Mouse (Mus musculus) splenic B cell, adult 2 months (primary cell): ENCODE measurements around the gene Ankdd1b.

Source experiments
- DNase-seq: peaks from one replicate; pipeline ENCODE4 v3.0.0-alpha.2; 2011; ENCODE audit warnings: low read depth, low spot score
- H3K27me3 ChIP-seq: 2 replicates; pipeline ENCODE4 v1.6.1; 2012; ENCODE audit warnings: mild to moderate bottlenecking, low read length, moderate library complexity, mixed read lengths; ENCODE audit not compliant: control insufficient read depth, poor library complexity, insufficient read depth, severe bottlenecking
- H3K36me3 ChIP-seq: 2 replicates; pipeline ENCODE4 v1.6.1; 2012; ENCODE audit warnings: mild to moderate bottlenecking, low read length, moderate library complexity, mixed read lengths; ENCODE audit not compliant: control insufficient read depth, poor library complexity, insufficient read depth, severe bottlenecking

The Ankdd1b gene

GRCm38 (mm10) chr13:96470957-96471356, at the start of gene Ankdd1b:
Gene Ankdd1b, minus strand, starts transcription at chr13:96471198.
- H3K36me3 ChIP-seq: no peaks in the 10 kb centered on the region
- H3K27me3 ChIP-seq: no peaks in the 10 kb centered on the region
- no peak for DNase-seq

GRCm38 (mm10) chr13:96517335-96517734, 46.3 kb upstream of the Ankdd1b start:
- no peaks in the 10 kb centered on the region for H3K27me3 ChIP-seq
- no peak for DNase-seq
- peaks cover 2% of the 10 kb centered on the region; the same call in 1 of the 2 replicates for H3K36me3 ChIP-seq

GRCm38 (mm10) chr13:96516249-96516648, 45.3 kb upstream of the Ankdd1b start:
- DNase-seq: peak; percentile 56

GRCm38 (mm10) chr13:96514154-96514942, 43.4 kb upstream of the Ankdd1b start:
- Histone ChIP-seq H3K27me3 (no peaks in the 10 kb centered on the region), H3K36me3 (peaks cover 2% of the 10 kb centered on the region; the same call in 1 of the 2 replicates)
- no peak for DNase-seq

More at GRCm38 (mm10) chr13:96516249-96516648, 45.3 kb upstream of the Ankdd1b start:
- H3K36me3 ChIP-seq: peaks cover 2% of the 10 kb centered on the region; the same call in 1 of the 2 replicates
- no peaks in the 10 kb centered on the region for H3K27me3 ChIP-seq

GRCm38 (mm10) chr13:96511893-96512292, 40.9 kb upstream of the Ankdd1b start:
- no peak for DNase-seq
- Histone ChIP-seq H3K27me3 (no peaks in the 10 kb centered on the region), H3K36me3 (peaks cover 2% of the 10 kb centered on the region; the same call in 1 of the 2 replicates)

- no peak for DNase-seq
- Histone ChIP-seq H3K36me3 (peaks cover under 1% of the 10 kb centered on the region; the same call in 1 of the 2 replicates), H3K27me3 (no peaks in the 10 kb centered on the region)
These were observed 40.3 kb upstream of the Ankdd1b start for GRCm38 (mm10) chr13:96511262-96511661.

- Histone ChIP-seq H3K36me3 (no peaks in the 10 kb centered on the region), H3K27me3 (no peaks in the 10 kb centered on the region)
- DNase-seq: peak; percentile 59
These were observed 39.6 kb upstream of the Ankdd1b start for GRCm38 (mm10) chr13:96510635-96511034.

- DNase-seq: no peak
- H3K27me3 ChIP-seq: no peaks in the 10 kb centered on the region
- no peaks in the 10 kb centered on the region for H3K36me3 ChIP-seq
These were observed 36.5 kb upstream of the Ankdd1b start for GRCm38 (mm10) chr13:96507541-96507940.

GRCm38 (mm10) chr13:96506313-96506712, 35.3 kb upstream of the Ankdd1b start:
- H3K27me3 ChIP-seq: no peaks in the 10 kb centered on the region
- H3K36me3 ChIP-seq: 0 out of 2 replicates have a peak, but pooled peaks cover 2% of the 10 kb centered on the region
- DNase-seq: no peak

GRCm38 (mm10) chr13:96505661-96506060, 34.7 kb upstream of the Ankdd1b start:
- Histone ChIP-seq H3K27me3 (no peaks in the 10 kb centered on the region), H3K36me3 (0 out of 2 replicates have a peak, but pooled peaks cover 2% of the 10 kb centered on the region)
- DNase-seq: no peak

GRCm38 (mm10) chr13:96499891-96500290, 28.9 kb upstream of the Ankdd1b start:
- Histone ChIP-seq H3K36me3 (0 out of 2 replicates have a peak, but pooled peaks cover 3% of the 10 kb centered on the region), H3K27me3 (no peaks in the 10 kb centered on the region)
- DNase-seq: no peak

GRCm38 (mm10) chr13:96496630-96497029, 25.6 kb upstream of the Ankdd1b start:
- no peak for DNase-seq
- Histone ChIP-seq H3K27me3 (no peaks in the 10 kb centered on the region), H3K36me3 (0 out of 2 replicates have a peak, but pooled peaks cover 2% of the 10 kb centered on the region)

- no peak for DNase-seq
- Histone ChIP-seq H3K27me3 (no peaks in the 10 kb centered on the region), H3K36me3 (peaks cover 8% of the 10 kb centered on the region; the same call in 1 of the 2 replicates)
These were observed 19.4 kb upstream of the Ankdd1b start, which contains the start of gene Gm17622 for GRCm38 (mm10) chr13:96490433-96490832. Gene Gm17622, plus strand, starts transcription at chr13:96490733.

- Histone ChIP-seq H3K36me3 (peaks cover 6% of the 10 kb centered on the region; the same call in 1 of the 2 replicates), H3K27me3 (no peaks in the 10 kb centered on the region)
- DNase-seq: no peak
These were observed 17.0 kb upstream of the Ankdd1b start for GRCm38 (mm10) chr13:96487968-96488367.

GRCm38 (mm10) chr13:96487230-96487629, 16.2 kb upstream of the Ankdd1b start:
- H3K36me3 ChIP-seq: peaks cover 6% of the 10 kb centered on the region; the same call in 1 of the 2 replicates
- no peak for DNase-seq
- H3K27me3 ChIP-seq: no peaks in the 10 kb centered on the region
